Mouse (Mus musculus): Measurements from ENCODE around the gene Tgfbr1. TPM values are rescaled to one million over a fixed set of nuclear protein-coding genes. Genes with fewer than 3 reads are reported as not detected.

The Tgfbr1 gene
- 10 to 100 TPM; 18.0 to 19.4 TPM for total RNA-seq (2021)
- long read RNA-seq, experiment 1, full-length matches to known transcripts, result 34 of 40 reads
- long read RNA-seq, experiment 1, partial matches to known transcripts, result 1 of 40 reads
- long read RNA-seq, experiment 1, other reads (novel, unspliced or antisense), result 5 of 40 reads
- long read RNA-seq, experiment 2, full-length matches to known transcripts, result 42 of 51 reads
- long read RNA-seq, experiment 2, partial matches to known transcripts, result 1 of 51 reads
- long read RNA-seq, experiment 2, other reads (novel, unspliced or antisense), result 8 of 51 reads

DNA sequence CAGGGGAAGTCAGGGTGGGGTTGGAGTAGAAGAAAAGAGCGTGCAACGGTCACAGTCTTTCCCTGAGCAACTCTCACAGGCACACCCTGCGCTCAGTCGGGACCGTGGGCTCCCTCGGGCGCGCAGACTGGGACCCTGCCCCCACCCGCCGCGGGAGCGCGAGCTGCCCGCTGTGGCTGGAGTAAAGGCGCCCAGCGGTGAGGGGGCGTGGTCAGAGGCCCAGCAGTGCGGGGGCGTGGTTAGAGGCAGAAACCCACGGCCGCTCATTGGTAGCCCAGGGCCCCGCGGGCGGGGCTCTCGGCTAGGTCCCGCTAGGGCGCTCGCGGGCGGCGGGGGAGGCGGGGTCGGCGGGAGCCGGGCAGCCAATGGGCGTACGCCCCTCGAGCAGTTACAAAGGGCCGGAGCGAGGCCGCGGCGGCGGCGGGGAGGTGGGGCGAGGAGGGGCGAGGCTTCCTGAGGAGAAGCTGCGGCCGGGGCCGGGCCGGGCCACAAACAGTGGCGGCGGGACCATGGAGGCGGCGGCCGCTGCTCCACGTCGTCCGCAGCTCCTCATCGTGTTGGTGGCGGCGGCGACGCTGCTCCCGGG, at the start of gene Tgfbr1:
TSS of gene Tgfbr1 (plus strand) at position 420 of the 586 bp plus-strand sequence.
- TF ChIP-seq CTCF (IDR thresholded peaks at IDR 0.05), result no peak
- Histone ChIP-seq H3K27ac (peak within 1 kb of the TSS; percentile 69), H3K4me3 (peak within 1 kb of the TSS; percentile 73)
- DNase-seq (ENCODE audit: extremely low spot score in 1 of 2, low spot score in 2 of 2), result peak; percentile 90 to 94
- intact Hi-C loops (cut with DNase I), result loop anchor here (1.0 to 2.0 kb wide), 2 partner anchors 102 to 690 kb away; no protein-coding TSS in a partner anchor

DNA sequence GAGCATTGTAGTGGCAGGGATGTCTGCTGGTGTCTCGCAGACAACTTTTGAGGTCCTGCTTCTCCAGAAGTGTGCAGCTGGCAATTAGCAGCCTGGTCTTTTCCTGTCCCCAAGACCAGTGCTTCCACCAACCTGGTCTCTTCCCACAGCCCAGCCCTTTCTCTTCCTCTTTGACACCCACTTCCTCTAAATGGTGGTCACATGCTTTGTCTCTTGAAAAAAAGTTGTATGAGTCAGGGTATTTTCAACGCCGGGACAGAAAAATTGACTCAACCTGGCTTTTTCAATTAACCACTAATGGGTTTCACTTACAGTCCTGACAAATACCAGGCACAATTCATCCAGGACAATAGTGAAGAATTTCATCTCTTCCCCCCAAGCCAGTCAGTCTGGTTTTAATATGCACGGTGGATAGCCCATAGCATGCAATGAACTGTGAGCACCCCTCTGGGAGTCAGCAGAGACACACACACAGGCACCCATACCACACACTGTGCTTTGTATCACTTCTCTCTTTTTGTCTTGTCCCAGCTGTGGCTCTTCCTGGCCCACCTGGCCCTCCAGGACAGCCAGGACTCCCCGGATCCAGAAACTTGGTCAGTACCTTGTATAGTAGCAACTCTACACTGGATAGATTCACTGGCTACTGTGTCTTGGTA, 49.6 kb upstream of the Tgfbr1 start:
- no peak for TF ChIP-seq CTCF (IDR thresholded peaks at IDR 0.05)
- DNase-seq (ENCODE audit: extremely low spot score in 1 of 2, low spot score in 2 of 2), result no peak
- Histone ChIP-seq H3K27ac (no peak overlapping the region), H3K4me3 (no peak overlapping the region)
- intact Hi-C loops (cut with DNase I), result no loop called here

DNA sequence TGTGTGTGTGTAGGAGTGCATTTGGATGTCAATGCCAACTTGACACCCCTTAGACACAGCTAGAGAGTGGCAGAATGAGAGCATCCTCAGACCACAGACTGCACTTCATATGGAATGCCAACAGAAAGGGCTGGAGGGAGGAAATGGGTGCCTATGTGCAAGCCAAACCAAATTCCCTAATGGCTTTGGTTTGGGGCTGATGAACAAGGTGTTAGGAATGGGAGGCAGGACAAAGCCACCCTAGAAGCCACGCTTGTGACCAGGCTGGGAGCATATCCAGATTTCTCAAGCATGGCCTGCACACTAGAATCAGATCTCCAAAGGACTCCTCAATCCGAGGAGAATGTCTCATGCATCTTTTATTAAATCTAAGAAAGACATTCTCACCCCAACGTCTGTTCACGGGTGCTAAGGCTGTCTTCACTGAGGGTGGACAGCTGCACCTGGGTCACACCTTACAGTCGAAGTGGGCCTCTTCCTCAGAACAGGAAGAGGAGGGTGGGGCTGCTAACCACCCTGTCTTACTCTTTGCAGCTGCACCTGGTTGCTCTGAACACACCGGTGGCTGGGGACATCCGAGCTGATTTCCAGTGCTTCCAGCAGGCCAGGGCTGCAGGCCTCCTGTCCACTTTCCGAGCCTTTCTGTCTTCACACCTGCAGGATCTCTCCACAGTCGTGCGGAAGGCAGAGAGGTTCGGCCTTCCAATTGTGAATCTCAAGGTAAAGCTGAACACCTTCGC, 43.0 kb upstream of the Tgfbr1 start:
- no peak for DNase-seq (ENCODE audit: extremely low spot score in 1 of 2, low spot score in 2 of 2)
- intact Hi-C loops (cut with DNase I), result no loop called here
- no peak for TF ChIP-seq CTCF (IDR thresholded peaks at IDR 0.05)
- no peak overlapping the region for H3K4me3 ChIP-seq
- no peak overlapping the region for H3K27ac ChIP-seq

DNA sequence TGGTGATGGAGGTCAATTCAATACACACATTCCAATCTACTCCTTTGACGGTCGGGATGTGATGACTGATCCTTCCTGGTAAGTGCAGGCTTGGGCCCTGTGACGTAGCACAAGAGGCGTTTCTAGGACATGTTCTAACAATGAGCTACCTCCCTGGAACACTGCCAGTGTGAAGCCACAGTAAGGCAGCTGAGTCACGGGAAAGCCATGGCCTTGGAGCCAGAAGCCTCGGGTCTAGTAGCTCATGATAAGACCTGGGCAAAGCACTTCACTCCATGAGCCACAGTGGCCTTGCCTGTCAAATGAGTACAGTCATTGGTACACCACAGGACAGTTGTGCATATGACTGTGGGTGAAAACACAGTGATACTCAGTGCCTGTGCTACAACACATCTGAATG, 42.2 kb upstream of the Tgfbr1 start:
- intact Hi-C loops (cut with DNase I), result no loop called here
- Histone ChIP-seq H3K27ac (no peak overlapping the region), H3K4me3 (no peak overlapping the region)
- no peak for TF ChIP-seq CTCF (IDR thresholded peaks at IDR 0.05)
- no peak for DNase-seq (ENCODE audit: extremely low spot score in 1 of 2, low spot score in 2 of 2)

DNA sequence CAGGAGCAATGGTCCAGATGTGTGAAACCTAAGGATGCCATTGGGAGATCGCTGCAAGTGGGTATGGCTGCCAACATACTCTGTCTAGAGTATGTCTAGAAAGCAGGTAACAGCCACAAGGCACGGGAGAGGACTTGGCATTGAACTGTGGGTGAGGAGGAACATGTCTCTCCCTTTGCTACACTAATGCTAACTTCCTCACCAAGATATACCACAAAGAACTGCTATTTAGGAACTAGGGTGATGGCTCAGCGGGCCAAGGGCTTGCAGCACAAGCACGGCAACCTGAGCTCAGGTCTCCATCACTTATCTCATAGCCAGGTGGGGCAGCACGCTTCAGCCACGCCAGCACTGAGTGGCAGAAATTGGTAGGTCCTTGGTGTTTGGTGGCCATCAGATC, 41.6 kb upstream of the Tgfbr1 start:
- no peak for DNase-seq (ENCODE audit: extremely low spot score in 1 of 2, low spot score in 2 of 2)
- no peak for TF ChIP-seq CTCF (IDR thresholded peaks at IDR 0.05)
- H3K4me3 ChIP-seq, result no peak overlapping the region
- intact Hi-C loops (cut with DNase I), result no loop called here
- H3K27ac ChIP-seq, result no peak overlapping the region

DNA sequence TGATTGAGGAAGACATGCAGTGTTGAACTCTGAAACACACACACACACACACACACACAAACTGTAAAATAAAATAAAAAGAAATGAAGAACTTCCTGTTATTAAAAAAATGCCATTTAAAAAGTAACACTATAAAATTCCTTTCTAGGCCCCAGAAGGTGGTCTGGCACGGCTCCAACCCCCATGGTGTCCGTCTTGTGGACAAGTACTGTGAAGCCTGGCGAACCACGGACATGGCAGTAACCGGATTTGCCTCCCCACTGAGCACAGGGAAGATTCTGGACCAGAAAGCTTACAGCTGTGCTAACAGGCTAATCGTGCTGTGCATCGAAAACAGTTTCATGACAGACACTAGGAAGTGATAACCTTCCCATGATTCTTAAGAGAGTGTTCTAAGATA, 41.1 kb upstream of the Tgfbr1 start:
- intact Hi-C loops (cut with DNase I), result loop anchor here (1.0 kb wide), 1 partner anchor 61 kb away; no protein-coding TSS in a partner anchor
- no peak overlapping the region; the same call in 1 of the 2 replicates for H3K27ac ChIP-seq

DNA sequence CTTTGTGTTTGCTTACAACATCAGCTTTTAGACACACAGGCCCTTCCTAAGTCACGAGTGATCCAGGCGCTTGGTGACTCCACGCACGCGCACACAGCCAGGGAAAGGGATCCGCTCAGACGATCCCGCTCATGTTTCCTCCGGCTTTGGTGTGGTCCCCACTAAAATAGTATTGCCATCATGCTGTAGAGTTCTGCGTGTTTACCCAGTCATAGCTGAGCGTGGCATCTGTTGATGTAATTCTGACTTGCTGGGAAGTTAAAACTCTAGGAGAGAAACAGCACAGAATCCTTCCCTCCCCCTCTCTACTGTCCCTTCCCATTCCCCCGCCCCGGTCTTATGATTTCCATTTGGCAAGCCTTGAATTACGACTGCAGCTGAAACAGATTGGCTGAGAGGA, 40.3 kb upstream of the Tgfbr1 start:
- Histone ChIP-seq H3K4me3 (peak overlapping the region; percentile 39), H3K27ac (peak overlapping the region; percentile 69)
- no peak for TF ChIP-seq CTCF (IDR thresholded peaks at IDR 0.05)
- intact Hi-C loops (cut with DNase I), result loop anchor here (1.0 kb wide), 1 partner anchor 61 kb away; no protein-coding TSS in a partner anchor
- DNase-seq (ENCODE audit: extremely low spot score in 1 of 2, low spot score in 2 of 2), result peak; percentile 43 to 51

More for the DNA sequence above, 41.1 kb upstream of the Tgfbr1 start:
- no peak for TF ChIP-seq CTCF (IDR thresholded peaks at IDR 0.05)
- DNase-seq (ENCODE audit: extremely low spot score in 1 of 2, low spot score in 2 of 2), result no peak
- H3K4me3 ChIP-seq, result no peak overlapping the region

DNA sequence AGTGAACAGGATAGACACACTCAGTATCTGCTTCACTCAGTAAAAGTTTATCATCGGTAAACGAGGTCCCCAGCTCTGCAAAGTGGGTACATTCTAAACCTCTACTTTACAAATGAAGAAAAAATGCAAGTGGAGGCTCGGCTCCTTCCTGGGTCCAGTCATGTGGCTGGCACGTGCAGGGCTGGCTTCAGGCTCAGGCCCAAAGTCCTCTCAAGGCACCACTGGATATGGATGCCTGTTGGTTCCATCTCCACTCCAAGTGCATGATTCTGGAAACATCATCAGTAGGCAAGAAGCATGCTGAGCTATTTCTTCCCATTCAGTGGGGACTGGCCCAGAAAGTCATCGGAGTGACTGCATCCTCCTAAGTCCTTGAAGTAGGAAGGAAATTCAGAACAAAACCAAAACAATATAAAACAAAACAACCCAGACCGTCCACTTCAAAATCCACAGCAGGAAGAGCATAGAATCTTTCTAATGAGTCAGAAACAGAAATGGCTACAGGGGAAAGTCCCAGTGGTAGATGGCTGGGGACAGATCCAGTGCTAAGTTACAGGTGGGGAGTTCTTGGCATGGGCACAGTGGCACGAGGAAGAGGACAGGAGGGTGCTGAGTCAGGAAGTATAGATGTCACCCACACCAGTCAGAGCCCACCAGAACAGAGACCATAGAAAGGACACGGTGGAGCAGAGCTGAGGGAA, 39.2 kb upstream of the Tgfbr1 start:
- Histone ChIP-seq H3K4me3 (no peak overlapping the region), H3K27ac (no peak overlapping the region)
- intact Hi-C loops (cut with DNase I), result no loop called here
- no peak for DNase-seq (ENCODE audit: extremely low spot score in 1 of 2, low spot score in 2 of 2)
- TF ChIP-seq CTCF (IDR thresholded peaks at IDR 0.05), result no peak

DNA sequence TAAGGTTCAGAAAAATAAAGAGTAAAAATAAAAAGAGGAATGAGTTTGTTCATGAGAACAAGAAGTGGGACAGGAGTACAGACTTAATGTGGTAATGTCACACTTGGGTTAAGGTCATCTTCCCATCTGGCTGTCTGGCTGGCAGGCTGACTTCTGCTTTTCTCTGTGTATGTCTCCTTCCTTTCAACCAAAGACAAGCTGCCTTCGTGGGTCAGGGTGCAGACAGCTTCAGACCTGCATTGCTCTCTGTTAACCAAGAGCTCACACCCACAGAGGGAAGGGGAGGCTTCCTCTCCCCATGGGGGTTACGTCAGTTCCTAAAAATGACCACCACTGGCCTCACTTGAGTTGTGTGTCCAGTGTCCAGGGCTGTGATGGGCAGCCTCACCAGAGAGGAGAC, 37.6 kb upstream of the Tgfbr1 start:
- no peak for TF ChIP-seq CTCF (IDR thresholded peaks at IDR 0.05)
- DNase-seq (ENCODE audit: extremely low spot score in 1 of 2, low spot score in 2 of 2), result no peak
- Histone ChIP-seq H3K4me3 (no peak overlapping the region), H3K27ac (no peak overlapping the region)
- intact Hi-C loops (cut with DNase I), result no loop called here

DNA sequence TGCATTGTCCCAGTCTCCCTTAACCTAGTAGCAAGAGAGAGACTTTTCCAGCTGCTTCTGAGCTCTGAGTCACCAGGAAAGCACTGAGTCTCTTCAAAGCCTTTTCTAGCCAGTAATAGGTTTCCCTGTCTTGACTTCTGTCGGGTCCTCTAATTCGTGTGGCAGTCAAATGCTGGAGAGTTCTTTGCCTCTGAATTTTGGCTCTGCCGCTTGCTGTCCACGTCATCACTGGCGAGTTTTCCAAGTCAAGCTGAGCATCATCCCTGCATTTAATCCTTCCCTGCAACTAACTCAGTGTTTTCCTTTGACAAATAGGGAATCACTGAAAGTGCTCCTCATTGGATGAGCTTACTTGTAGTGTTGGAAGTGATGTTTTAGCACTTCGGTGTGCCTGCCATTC, 36.6 kb upstream of the Tgfbr1 start:
- TF ChIP-seq CTCF (IDR thresholded peaks at IDR 0.05), result no peak
- H3K27ac ChIP-seq, result peak overlapping the region; percentile 40; the same call in 1 of the 2 replicates
- intact Hi-C loops (cut with DNase I), result no loop called here
- H3K4me3 ChIP-seq, result no peak overlapping the region
- no peak for DNase-seq (ENCODE audit: extremely low spot score in 1 of 2, low spot score in 2 of 2)

All from left cerebral cortex, adult 2 months (tissue).